Mouse (Mus musculus) right cerebral cortex, postnatal 14 days (tissue): ENCODE measurements around the gene Olfr1162.
"Not testable (repeated sequence)": the region's sequence is repeated elsewhere in the genome, so short reads cannot be mapped to it uniquely, and the experiment has no call there.

ENCODE experiments used
- DNase-seq: peaks from one replicate; pipeline ENCODE4 v3.0.0; 2022

Olfr1162 gene

GRCm38 (mm10) chr2:88051029-88051428 lies at the start of gene Olfr1162:
Gene Olfr1162, minus strand, starts transcription at chr2:88051129.
- no peak for DNase-seq

- no peak for DNase-seq
These were observed 42.9 kb upstream of the Olfr1162 start, which contains the start of gene Olfr1164 for GRCm38 (mm10) chr2:88093866-88094265. Gene Olfr1164, minus strand, starts transcription at chr2:88093966.

GRCm38 (mm10) chr2:88071730-88072129 lies 20.8 kb upstream of the Olfr1162 start, which contains the start of gene Olfr1163:
Gene Olfr1163, minus strand, starts transcription at chr2:88071830.
- no peak for DNase-seq

- DNase-seq = no peak
These were observed 12.7 kb upstream of the Olfr1162 start for GRCm38 (mm10) chr2:88063587-88063986.

GRCm38 (mm10) chr2:88037599-88037998 lies 13.3 kb downstream of the Olfr1162 start, which contains the start of gene Olfr73:
Gene Olfr73, minus strand, starts transcription at chr2:88037699.
- DNase-seq = no peak

- DNase-seq = not testable (repeated sequence)
These were observed 28.5 kb downstream of the Olfr1162 start, which contains the start of gene Olfr1161 for GRCm38 (mm10) chr2:88022474-88022873. Gene Olfr1161, plus strand, starts transcription at chr2:88022774.

- no peak for DNase-seq
These were observed 43.2 kb downstream of the Olfr1162 start, which contains the start of gene Olfr1160 for GRCm38 (mm10) chr2:88007515-88008318. Gene Olfr1160, minus strand, starts transcription at chr2:88008268.
